Mouse (Mus musculus) kidney, embryonic 16.5 days (tissue): Measurements from ENCODE around the gene Atxn3. TPM values are rescaled to one million over a fixed set of nuclear protein-coding genes. Genes with fewer than 3 reads are reported as not detected.
"Not testable (repeated sequence)": the region's sequence is repeated elsewhere in the genome, so short reads cannot be mapped to it uniquely, and the experiment has no call there.

Experiments used
- ATAC-seq: fragments of 200-750 bp; cut with Nextera tagmentation; 2 replicates; pipeline ENCODE4 v1.8.0; 2017; ENCODE audit warnings: moderate TSS enrichment; ENCODE audit not compliant: low FRiP score, low TSS enrichment
- H3K27ac ChIP-seq: fragments of 300-500 bp; sonication (generic); 2 replicates; pipeline ENCODE4 v1.5.1; 2014; ENCODE audit warnings: low read length
- H3K27me3 ChIP-seq: fragments of 300-500 bp; sonication (generic); 2 replicates; pipeline ENCODE4 v1.6.1; 2014; ENCODE audit warnings: low read length, control low read depth, mixed read lengths; ENCODE audit not compliant: insufficient read depth
- H3K36me3 ChIP-seq: fragments of 300-500 bp; sonication (generic); 2 replicates; pipeline ENCODE4 v1.6.1; 2014; ENCODE audit warnings: low read length, control low read depth, mixed read lengths; ENCODE audit not compliant: insufficient read depth
- H3K4me1 ChIP-seq: fragments of 300-500 bp; sonication (generic); 2 replicates; pipeline ENCODE4 v1.6.1; 2014; ENCODE audit warnings: low read length, control low read depth, mixed read lengths; ENCODE audit not compliant: insufficient read depth
- H3K4me2 ChIP-seq: fragments of 300-500 bp; sonication (generic); replicated peaks from 2 replicates; pipeline ENCODE4 v1.6.1; 2014; ENCODE audit warnings: low read depth, low read length
- H3K4me3 ChIP-seq: fragments of 300-500 bp; sonication (generic); 2 replicates; pipeline ENCODE4 v1.5.1; 2014; ENCODE audit warnings: mild to moderate bottlenecking, low read length
- H3K9ac ChIP-seq: fragments of 300-500 bp; sonication (generic); replicated peaks from 2 replicates; pipeline ENCODE4 v1.6.1; 2014; ENCODE audit warnings: low read length
- H3K9me3 ChIP-seq: fragments of 300-500 bp; sonication (generic); 2 replicates; pipeline ENCODE4 v1.6.1; 2016; ENCODE audit warnings: low read length, control low read depth
- WGBS: fragments of 180-500 bp; shearing (Covaris S2); extraction: QIAGEN DNeasy Blood & Tissue Kit; methylation state at CpG from one replicate; pipeline ENCODE4 v1.1.7; 2014; 5-methylcytosine and 5-hydroxymethylcytosine counted together
- polyA plus RNA-seq: library from polyadenylated mRNA; unstranded; fragments of >200 nt; fragmentation: Nextera tagmentation; extraction: Ambion mirVana; gene quantifications from 2 replicates; pipeline ENCODE4 v1.2.1, GENCODE M21; 2015

Gene Atxn3
- polyA plus RNA-seq, 1 experiment from 2014 or later: 12.5 TPM

DNA sequence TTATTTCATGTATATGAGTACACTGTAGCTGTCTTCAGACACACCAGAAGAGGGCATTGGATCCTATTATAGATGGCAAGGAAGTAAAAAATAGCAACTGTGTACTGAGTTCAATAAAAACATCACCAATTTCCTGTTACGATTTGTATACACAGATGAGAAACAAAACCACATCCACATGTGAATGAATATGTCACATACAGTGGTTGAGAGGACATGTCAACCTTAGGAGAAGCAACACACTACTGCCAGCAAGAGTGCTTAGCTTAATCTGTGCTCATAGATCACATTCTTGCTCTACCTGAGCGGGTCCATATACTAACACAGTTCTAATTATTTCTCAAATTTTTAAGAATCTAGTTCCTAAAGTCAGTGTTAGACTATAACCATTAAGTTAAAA is 13.3 kb upstream of the Atxn3 start:
- Histone ChIP-seq H3K27ac (no peak overlapping the region), H3K4me3 (no peak overlapping the region), H3K36me3 (peaks cover 17% of the 10 kb centered on the region; the same call in 1 of the 2 replicates), H3K9me3 (no peaks in the 10 kb centered on the region), H3K4me1 (peaks cover 7% of the 10 kb centered on the region), H3K9ac (no peak overlapping the region), H3K27me3 (no peaks in the 10 kb centered on the region), H3K4me2 (no peak overlapping the region)
- ATAC-seq: no peak
- 92% methylated on average over 2 of the region's 2 CpGs for WGBS

DNA sequence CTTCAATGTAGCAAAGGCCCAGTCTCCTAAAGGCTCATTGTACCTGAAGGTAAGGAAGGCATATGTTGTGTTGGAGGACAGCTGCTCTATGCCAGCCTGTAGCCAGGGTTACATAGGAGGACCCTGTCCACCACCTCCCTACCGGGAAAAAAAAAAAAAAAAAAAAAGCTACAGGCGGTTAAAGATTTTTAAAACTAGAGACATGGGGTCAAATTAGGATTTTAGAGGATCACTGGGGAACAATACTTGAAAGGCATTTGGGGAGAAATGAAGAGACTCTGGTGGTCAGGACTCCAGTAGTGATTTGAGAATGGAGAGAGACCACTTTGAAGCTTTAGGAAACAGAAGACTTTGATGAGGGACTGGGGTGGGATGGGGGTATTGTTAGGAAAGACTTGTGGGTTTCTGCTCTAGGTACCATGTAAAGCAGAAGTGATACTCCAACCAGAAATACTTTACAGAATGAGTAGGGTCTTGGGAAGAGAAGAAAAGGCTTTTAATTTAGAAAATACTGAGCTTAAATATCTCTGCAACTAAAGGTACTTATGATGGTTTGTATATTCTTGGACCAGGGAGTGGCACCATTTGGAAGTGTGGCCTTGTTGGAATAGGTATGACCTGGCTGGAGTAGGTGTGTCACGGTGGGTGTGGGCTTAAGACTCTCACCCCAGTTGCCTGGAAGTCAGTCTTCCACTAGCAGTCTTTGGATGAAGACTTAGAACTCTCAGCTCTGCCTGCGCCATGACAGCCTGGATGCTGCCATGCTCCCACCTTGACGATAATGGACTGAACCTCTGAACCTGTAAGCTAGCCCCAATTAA is 1.1 kb upstream of the Atxn3 start:
- H3K36me3 ChIP-seq, H3K27me3 ChIP-seq, H3K27ac ChIP-seq, H3K9me3 ChIP-seq, H3K9ac ChIP-seq, ATAC-seq: not testable (repeated sequence)
- peak overlapping the region; percentile 56 for H3K4me2 ChIP-seq
- peaks cover 12% of the 10 kb centered on the region for H3K4me1 ChIP-seq
- WGBS: 93% methylated on average over 5 of the region's 5 CpGs
- H3K4me3 ChIP-seq: peak overlapping the region; percentile 94; the same call in 1 of the 2 replicates

DNA sequence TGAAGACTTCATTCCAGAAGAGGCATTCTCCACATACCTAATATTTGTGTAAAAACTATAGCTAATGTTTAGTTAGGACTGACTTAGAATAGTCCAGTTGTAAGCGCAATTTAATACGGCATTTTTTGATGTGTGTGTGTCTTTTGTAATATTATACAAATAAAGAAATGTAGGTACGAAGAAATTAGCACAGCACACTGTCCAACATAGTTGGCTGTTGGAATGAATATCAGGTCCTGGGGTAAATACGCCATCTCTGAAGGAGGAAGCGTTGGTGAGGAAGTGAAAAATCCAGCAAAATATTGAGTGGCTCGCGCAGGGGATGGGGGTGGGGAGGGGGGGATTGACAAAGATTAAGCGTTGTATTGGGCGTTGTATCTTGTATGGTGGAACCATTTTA is 510 bp upstream of the Atxn3 start:
- 57% methylated on average over 9 of the region's 9 CpGs for WGBS
- no peak overlapping the region; the same call in 1 of the 2 replicates for H3K9ac ChIP-seq
- no peak overlapping the region for H3K27ac ChIP-seq
- H3K4me3 ChIP-seq: peak overlapping the region; percentile 94
- H3K9me3 ChIP-seq: no peaks in the 10 kb centered on the region
- H3K27me3 ChIP-seq: no peaks in the 10 kb centered on the region
- no peak for ATAC-seq
- H3K4me2 ChIP-seq: peak overlapping the region; percentile 56
- no peaks in the 10 kb centered on the region for H3K36me3 ChIP-seq
- peaks cover 12% of the 10 kb centered on the region for H3K4me1 ChIP-seq

GRCm38 (mm10) chr12:101957079-101957941 is 736 bp downstream of the Atxn3 start:
- Histone ChIP-seq H3K36me3 (no peaks in the 10 kb centered on the region), H3K4me3 (peak overlapping the region; percentile 94), H3K4me1 (peaks cover 12% of the 10 kb centered on the region), H3K27ac (peak overlapping the region; percentile 69; the same call in 1 of the 2 replicates), H3K4me2 (peak overlapping the region; percentile 70), H3K9me3 (no peaks in the 10 kb centered on the region), H3K9ac (peak overlapping the region; percentile 91), H3K27me3 (no peaks in the 10 kb centered on the region)
- WGBS: 13% methylated on average over 26 of the region's 26 CpGs
- no peak for ATAC-seq

DNA sequence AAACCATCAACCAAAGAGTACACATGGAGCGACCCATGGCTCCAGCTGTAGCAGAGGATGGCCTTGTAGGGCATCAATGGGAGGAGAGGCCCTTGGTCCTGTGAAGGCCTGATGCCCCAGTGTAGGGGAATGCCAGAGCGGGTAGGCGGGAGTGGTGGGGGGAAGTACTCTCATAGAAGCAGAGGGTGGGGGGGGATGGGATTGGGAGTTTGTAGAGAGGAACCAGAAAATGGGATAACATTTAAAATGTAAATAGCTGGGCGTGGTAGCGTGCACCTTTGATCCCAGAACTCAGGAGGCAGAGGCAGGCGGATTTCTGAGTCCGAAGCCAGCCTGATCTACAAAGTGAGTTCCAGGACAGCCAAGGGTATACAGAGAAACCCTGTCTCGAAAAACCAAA is 2.2 kb downstream of the Atxn3 start:
- not testable (repeated sequence) for H3K9me3 ChIP-seq, H3K27me3 ChIP-seq, H3K36me3 ChIP-seq, H3K27ac ChIP-seq, H3K4me2 ChIP-seq, H3K4me3 ChIP-seq, ATAC-seq, H3K9ac ChIP-seq
- 97% methylated on average over 8 of the region's 8 CpGs for WGBS
- peaks cover 12% of the 10 kb centered on the region for H3K4me1 ChIP-seq

DNA sequence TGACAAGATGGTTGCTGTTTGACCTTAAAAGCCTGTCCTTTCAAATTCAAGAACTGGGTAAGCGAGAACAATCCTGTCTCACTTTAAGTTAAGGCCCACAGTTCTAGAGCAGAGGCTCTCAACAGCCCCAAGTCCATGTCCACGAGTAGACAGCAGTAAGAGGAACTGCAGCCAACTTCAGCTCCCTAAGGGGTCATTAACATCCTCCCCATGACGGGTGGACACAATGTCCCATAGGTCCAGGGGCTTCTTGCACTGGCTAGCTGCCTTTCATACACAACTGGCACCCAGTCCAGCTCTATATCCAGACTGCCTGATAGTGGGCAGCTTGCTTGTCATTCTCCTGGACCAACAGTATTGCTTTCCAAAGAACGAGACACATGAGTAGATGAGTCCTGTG is 9.2 kb downstream of the Atxn3 start:
- Histone ChIP-seq H3K4me2 (no peak overlapping the region), H3K9ac (no peak overlapping the region), H3K9me3 (no peaks in the 10 kb centered on the region), H3K4me3 (no peak overlapping the region), H3K27ac (no peak overlapping the region), H3K36me3 (peaks cover 27% of the 10 kb centered on the region), H3K4me1 (no peaks in the 10 kb centered on the region), H3K27me3 (no peaks in the 10 kb centered on the region)
- 64% methylated on average over 4 of the region's 4 CpGs for WGBS
- ATAC-seq: no peak

GRCm38 (mm10) chr12:101947986-101948385 is 10.1 kb downstream of the Atxn3 start:
- no peak overlapping the region for H3K27ac ChIP-seq
- no peaks in the 10 kb centered on the region for H3K27me3 ChIP-seq
- H3K9ac ChIP-seq: no peak overlapping the region
- WGBS: 83% methylated on average over 8 of the region's 8 CpGs
- H3K4me3 ChIP-seq: no peak overlapping the region
- ATAC-seq: no peak
- no peak overlapping the region for H3K4me2 ChIP-seq
- H3K36me3 ChIP-seq: peaks cover 32% of the 10 kb centered on the region
- H3K9me3 ChIP-seq: no peaks in the 10 kb centered on the region
- H3K4me1 ChIP-seq: no peaks in the 10 kb centered on the region

GRCm38 (mm10) chr12:101937572-101937971 is 20.5 kb downstream of the Atxn3 start:
- Histone ChIP-seq H3K4me2 (no peak overlapping the region), H3K36me3 (peaks cover 53% of the 10 kb centered on the region), H3K27me3 (no peaks in the 10 kb centered on the region), H3K9ac (no peak overlapping the region), H3K27ac (no peak overlapping the region), H3K4me1 (no peaks in the 10 kb centered on the region), H3K9me3 (peaks cover 3% of the 10 kb centered on the region; the same call in 1 of the 2 replicates), H3K4me3 (no peak overlapping the region)
- ATAC-seq: no peak
- WGBS: 91% methylated on average over 7 of the region's 7 CpGs

DNA sequence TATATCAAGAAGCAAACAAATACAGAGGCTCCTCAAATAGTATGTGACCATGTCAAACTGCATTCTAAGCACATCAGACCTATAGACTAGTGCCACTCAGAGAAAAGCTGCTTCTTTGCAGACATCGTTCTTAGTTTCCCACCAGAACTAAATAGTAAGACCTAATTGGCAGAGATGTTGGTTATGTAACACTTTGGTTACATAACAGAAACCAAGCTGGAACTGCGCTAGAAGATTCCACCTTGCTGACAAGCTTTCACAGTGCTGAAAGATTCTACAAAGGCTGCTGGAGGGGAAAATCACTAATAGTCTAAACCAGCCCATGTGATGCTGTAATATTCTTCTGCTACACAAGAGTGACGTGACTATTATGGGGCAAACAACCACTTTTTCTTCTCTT is 22.8 kb downstream of the Atxn3 start:
- Histone ChIP-seq H3K4me1 (no peaks in the 10 kb centered on the region), H3K27me3 (no peaks in the 10 kb centered on the region), H3K36me3 (peaks cover 48% of the 10 kb centered on the region), H3K9ac (no peak overlapping the region), H3K27ac (no peak overlapping the region), H3K9me3 (no peaks in the 10 kb centered on the region), H3K4me3 (no peak overlapping the region), H3K4me2 (no peak overlapping the region)
- no peak for ATAC-seq
- WGBS: 94% methylated on average over 3 of the region's 3 CpGs

DNA sequence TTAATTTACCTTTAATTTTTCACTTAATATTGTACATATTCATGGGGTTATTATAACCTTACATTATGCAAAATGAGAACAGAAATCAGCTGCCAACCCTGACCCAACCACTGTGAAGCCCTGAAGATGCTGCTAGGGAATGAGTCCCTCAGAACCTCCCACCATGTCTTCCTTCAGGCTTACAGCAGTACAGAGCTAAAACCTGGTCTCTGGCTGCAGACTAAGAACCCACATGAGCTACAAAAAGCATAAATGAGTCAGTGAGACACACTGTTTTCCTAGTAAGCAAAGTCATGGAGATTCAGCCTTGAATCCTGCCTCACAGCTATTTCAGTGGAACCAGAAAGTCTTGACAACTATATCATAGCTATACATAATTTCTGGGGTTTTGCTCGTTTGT is 29.6 kb downstream of the Atxn3 start:
- no peaks in the 10 kb centered on the region for H3K9me3 ChIP-seq
- H3K4me1 ChIP-seq: no peaks in the 10 kb centered on the region
- ATAC-seq: no peak
- 73% methylated on average over 1 of the region's 1 CpGs for WGBS
- H3K27me3 ChIP-seq: no peaks in the 10 kb centered on the region
- H3K4me3 ChIP-seq: no peak overlapping the region
- no peak overlapping the region for H3K27ac ChIP-seq
- H3K9ac ChIP-seq: no peak overlapping the region
- no peak overlapping the region for H3K4me2 ChIP-seq
- H3K36me3 ChIP-seq: peaks cover 42% of the 10 kb centered on the region
